Mouse (Mus musculus) cerebellum, postnatal 36 days (tissue): ENCODE data around the gene Ltbp1.

Experiments
- DNase-seq, 2 experiments: peaks; one replicate each; pipeline ENCODE4 v3.0.0; 2021 to 2022; ENCODE audit warnings: mixed read lengths in 2 of 2

Ltbp1 gene

GRCm38 (mm10) chr17:75005685-75006680 is 615 bp downstream of the Ltbp1 start:
- peak; percentile 4 to 5 for DNase-seq

GRCm38 (mm10) chr17:75010955-75011354 is 5.6 kb downstream of the Ltbp1 start:
- DNase-seq, result no peak

GRCm38 (mm10) chr17:75013211-75013610 is 7.8 kb downstream of the Ltbp1 start:
- no peak for DNase-seq

- no peak for DNase-seq
Observed at GRCm38 (mm10) chr17:75013868-75014267, 8.5 kb downstream of the Ltbp1 start.

GRCm38 (mm10) chr17:75014601-75015356 is 9.4 kb downstream of the Ltbp1 start:
- DNase-seq, result no peak

GRCm38 (mm10) chr17:75015546-75015945 is 10.2 kb downstream of the Ltbp1 start:
- DNase-seq, result no peak

GRCm38 (mm10) chr17:75017423-75017822 is 12.1 kb downstream of the Ltbp1 start:
- DNase-seq, result no peak

- no peak for DNase-seq
Observed at GRCm38 (mm10) chr17:75018142-75018541, 12.8 kb downstream of the Ltbp1 start.

- no peak for DNase-seq
Observed at GRCm38 (mm10) chr17:75020026-75020425, 14.7 kb downstream of the Ltbp1 start.

GRCm38 (mm10) chr17:75020619-75021018 is 15.3 kb downstream of the Ltbp1 start:
- no peak for DNase-seq

GRCm38 (mm10) chr17:75027358-75028131 is 22.2 kb downstream of the Ltbp1 start:
- DNase-seq, result no peak

- no peak for DNase-seq
Observed at GRCm38 (mm10) chr17:75033356-75033755, 28.0 kb downstream of the Ltbp1 start.

- DNase-seq, result no peak
Observed at GRCm38 (mm10) chr17:75033872-75034615, 28.7 kb downstream of the Ltbp1 start.

- DNase-seq, result no peak
Observed at GRCm38 (mm10) chr17:75036881-75037280, 31.5 kb downstream of the Ltbp1 start.

GRCm38 (mm10) chr17:75039017-75039416 is 33.6 kb downstream of the Ltbp1 start:
- DNase-seq, result no peak

GRCm38 (mm10) chr17:75049366-75049969 is 44.1 kb downstream of the Ltbp1 start:
- no peak for DNase-seq

GRCm38 (mm10) chr17:75051440-75051925 is 46.1 kb downstream of the Ltbp1 start:
- no peak for DNase-seq

GRCm38 (mm10) chr17:75055235-75055634 is 49.9 kb downstream of the Ltbp1 start:
- DNase-seq, result no peak

- DNase-seq, result no peak
Observed at GRCm38 (mm10) chr17:75055961-75056360, 50.6 kb downstream of the Ltbp1 start.

GRCm38 (mm10) chr17:75056631-75057030 is 51.3 kb downstream of the Ltbp1 start:
- DNase-seq, result no peak

- DNase-seq, result no peak
Observed at GRCm38 (mm10) chr17:75066340-75066739, 61.0 kb downstream of the Ltbp1 start.
